Mouse (Mus musculus): ENCODE measurements around the gene Gstm2. TPM values are rescaled to one million over a fixed set of nuclear protein-coding genes. Genes with fewer than 3 reads are reported as not detected.
"Not testable (repeated sequence)": the region's sequence is repeated elsewhere in the genome, so short reads cannot be mapped to it uniquely, and the experiment has no call there.

Gene Gstm2
- polyA plus RNA-seq, 1 experiment: 4.7 TPM

- Histone ChIP-seq H3K27ac (ENCODE audit: insufficient read depth, low read depth, low read length) (no peak overlapping the region), H3K4me3 (ENCODE audit: insufficient read depth, low read length) (no peak overlapping the region), H3K4me1 (ENCODE audit: control insufficient read depth, insufficient read depth, low read length) (0 out of 2 replicates have a peak, but pooled peaks cover 4% of the 10 kb centered on the region)
- TF ChIP-seq POLR2A (IDR thresholded peaks at IDR 0.05; ENCODE audit: borderline replicate concordance, low read depth, low read length) (no peak), CTCF (IDR thresholded peaks at IDR 0.05; ENCODE audit: low read depth, low read length) (no peak)
Observed at GRCm38 (mm10) chr3:107950531-107950930, 35.7 kb downstream of the Gstm2 start.

GRCm38 (mm10) chr3:107949461-107949860 is 36.8 kb downstream of the Gstm2 start:
- not testable (repeated sequence) for H3K27ac ChIP-seq (ENCODE audit: insufficient read depth, low read depth, low read length); H3K4me3 ChIP-seq (ENCODE audit: insufficient read depth, low read length); H3K4me1 ChIP-seq (ENCODE audit: control insufficient read depth, insufficient read depth, low read length)

GRCm38 (mm10) chr3:107945729-107946128 is 40.5 kb downstream of the Gstm2 start:
- no peak for TF ChIP-seq POLR2A (IDR thresholded peaks at IDR 0.05; ENCODE audit: borderline replicate concordance, low read depth, low read length)

GRCm38 (mm10) chr3:107943239-107943990 is 42.8 kb downstream of the Gstm2 start, which contains the start of gene Gstm6:
Gene Gstm6 (minus strand): TSS chr3:107943749.
- Histone ChIP-seq H3K4me1 (ENCODE audit: control insufficient read depth, insufficient read depth, low read length) (peaks cover 16% of the 10 kb centered on the region), H3K27ac (ENCODE audit: insufficient read depth, low read depth, low read length) (no peak within 1 kb of the TSS), H3K4me3 (ENCODE audit: insufficient read depth, low read length) (no peak within 1 kb of the TSS)
- no peak for TF ChIP-seq POLR2A (IDR thresholded peaks at IDR 0.05; ENCODE audit: borderline replicate concordance, low read depth, low read length)
- no peak for TF ChIP-seq CTCF (IDR thresholded peaks at IDR 0.05; ENCODE audit: low read depth, low read length)

More at GRCm38 (mm10) chr3:107945729-107946128, 40.5 kb downstream of the Gstm2 start:
- Histone ChIP-seq H3K4me1 (ENCODE audit: control insufficient read depth, insufficient read depth, low read length) (no peaks in the 10 kb centered on the region), H3K27ac (ENCODE audit: insufficient read depth, low read depth, low read length) (no peak overlapping the region), H3K4me3 (ENCODE audit: insufficient read depth, low read length) (no peak overlapping the region)

GRCm38 (mm10) chr3:107941261-107941660 is 45.0 kb downstream of the Gstm2 start:
- Histone ChIP-seq H3K27ac (ENCODE audit: insufficient read depth, low read depth, low read length) (no peak overlapping the region), H3K4me3 (ENCODE audit: insufficient read depth, low read length) (no peak overlapping the region), H3K4me1 (ENCODE audit: control insufficient read depth, insufficient read depth, low read length) (peaks cover 16% of the 10 kb centered on the region)
- TF ChIP-seq POLR2A (IDR thresholded peaks at IDR 0.05; ENCODE audit: borderline replicate concordance, low read depth, low read length) (no peak), CTCF (IDR thresholded peaks at IDR 0.05; ENCODE audit: low read depth, low read length) (no peak)

- TF ChIP-seq CTCF (IDR thresholded peaks at IDR 0.05; ENCODE audit: low read depth, low read length): no peak
- no peak for TF ChIP-seq POLR2A (IDR thresholded peaks at IDR 0.05; ENCODE audit: borderline replicate concordance, low read depth, low read length)
- Histone ChIP-seq H3K4me1 (ENCODE audit: control insufficient read depth, insufficient read depth, low read length) (peaks cover 16% of the 10 kb centered on the region), H3K4me3 (ENCODE audit: insufficient read depth, low read length) (no peak overlapping the region), H3K27ac (ENCODE audit: insufficient read depth, low read depth, low read length) (no peak overlapping the region)
Observed at GRCm38 (mm10) chr3:107940524-107940923, 45.7 kb downstream of the Gstm2 start.

- Histone ChIP-seq H3K27ac (ENCODE audit: insufficient read depth, low read depth, low read length) (peak overlapping the region; percentile 57), H3K4me3 (ENCODE audit: insufficient read depth, low read length) (no peak overlapping the region), H3K4me1 (ENCODE audit: control insufficient read depth, insufficient read depth, low read length) (peaks cover 16% of the 10 kb centered on the region)
- TF ChIP-seq POLR2A (IDR thresholded peaks at IDR 0.05; ENCODE audit: borderline replicate concordance, low read depth, low read length) (no peak), CTCF (IDR thresholded peaks at IDR 0.05; ENCODE audit: low read depth, low read length) (no peak)
Observed at GRCm38 (mm10) chr3:107939830-107940229, 46.4 kb downstream of the Gstm2 start.

- no peak overlapping the region for H3K4me3 ChIP-seq (ENCODE audit: insufficient read depth, low read length)
- peak; percentile 76 for TF ChIP-seq CTCF (IDR thresholded peaks at IDR 0.05; ENCODE audit: low read depth, low read length)
- TF ChIP-seq POLR2A (IDR thresholded peaks at IDR 0.05; ENCODE audit: borderline replicate concordance, low read depth, low read length): no peak
- peaks cover 16% of the 10 kb centered on the region for H3K4me1 ChIP-seq (ENCODE audit: control insufficient read depth, insufficient read depth, low read length)
- H3K27ac ChIP-seq (ENCODE audit: insufficient read depth, low read depth, low read length): peak overlapping the region; percentile 57
Observed at GRCm38 (mm10) chr3:107939403-107939802, 46.9 kb downstream of the Gstm2 start.

GRCm38 (mm10) chr3:107935888-107936287 is 50.4 kb downstream of the Gstm2 start:
- H3K4me1 ChIP-seq (ENCODE audit: control insufficient read depth, insufficient read depth, low read length): peaks cover 16% of the 10 kb centered on the region
- H3K4me3 ChIP-seq (ENCODE audit: insufficient read depth, low read length): no peak overlapping the region
- H3K27ac ChIP-seq (ENCODE audit: insufficient read depth, low read depth, low read length): no peak overlapping the region
- TF ChIP-seq POLR2A (IDR thresholded peaks at IDR 0.05; ENCODE audit: borderline replicate concordance, low read depth, low read length) (no peak), CTCF (IDR thresholded peaks at IDR 0.05; ENCODE audit: low read depth, low read length) (no peak)

- Histone ChIP-seq H3K27ac (ENCODE audit: insufficient read depth, low read depth, low read length) (no peak overlapping the region), H3K4me3 (ENCODE audit: insufficient read depth, low read length) (no peak overlapping the region), H3K4me1 (ENCODE audit: control insufficient read depth, insufficient read depth, low read length) (peaks cover 14% of the 10 kb centered on the region)
- no peak for TF ChIP-seq POLR2A (IDR thresholded peaks at IDR 0.05; ENCODE audit: borderline replicate concordance, low read depth, low read length)
- no peak for TF ChIP-seq CTCF (IDR thresholded peaks at IDR 0.05; ENCODE audit: low read depth, low read length)
Observed at GRCm38 (mm10) chr3:107935268-107935667, 51.0 kb downstream of the Gstm2 start.
